Mouse (Mus musculus): Measurements from ENCODE around the gene Mymx.

DNA sequence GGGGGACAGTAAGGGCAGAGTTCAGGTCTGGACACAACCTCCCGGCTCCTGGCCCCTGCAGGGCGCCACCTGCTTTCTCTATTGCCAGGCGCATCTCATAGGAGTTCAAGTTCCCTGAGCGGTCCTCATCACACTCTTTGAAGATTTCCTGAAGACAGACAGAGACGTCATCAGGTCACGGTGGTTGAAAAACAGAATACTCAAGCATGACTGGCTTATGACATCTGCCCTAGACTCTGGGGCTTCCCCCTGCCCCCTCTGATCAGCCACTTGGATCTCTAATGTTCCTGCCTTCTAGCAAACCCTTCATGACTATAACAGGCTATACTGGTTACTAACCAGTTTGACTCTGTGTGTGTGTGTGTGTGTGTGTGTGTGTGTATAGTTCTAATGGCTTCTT lies 30.0 kb upstream of the Mymx start:
- TF ChIP-seq POLR2A (IDR thresholded peaks at IDR 0.05; ENCODE audit: insufficient read depth, low read length): no peak
- no peak for TF ChIP-seq EP300 (IDR thresholded peaks at IDR 0.05; ENCODE audit: insufficient read depth, low read depth, low read length)
